7 mouse cellular contexts compared by ENCODE assay signal in genomic region chr15:36938511-36939150, GRCm38 (mm10).
DNase-seq lines count a peak whose midpoint lies in the region; ATAC-seq and TF ChIP-seq lines count a peak whose summit lies in the region.

No protein-coding gene starts in this region.

- 1% methylated on average over 55 of the region's 57 CpGs for WGBS in limb, embryonic 10.5 days
- under 1% methylated on average over 51 of the region's 57 CpGs for WGBS in midbrain, embryonic 13.5 days
- under 1% methylated on average over 57 of the region's 57 CpGs for WGBS in small intestine, adult 2 months

- peak; percentile 54 for TF ChIP-seq POLR2A in small intestine, adult 2 months (IDR thresholded peaks at IDR 0.05; ENCODE audit: low read depth, low read length)

- no peaks in the 10 kb centered on the region for H3K36me3 ChIP-seq in limb, embryonic 10.5 days
- H3K36me3 ChIP-seq in midbrain, embryonic 13.5 days, result no peaks in the 10 kb centered on the region
- H3K36me3 ChIP-seq in small intestine, adult 2 months (ENCODE audit: control insufficient read depth, insufficient read depth, low read length), result no peaks in the 10 kb centered on the region

- H3K4me3 ChIP-seq in limb, embryonic 10.5 days, result peak overlapping the region; percentile 65
- H3K4me3 ChIP-seq in midbrain, embryonic 13.5 days (replicated peaks), result peak overlapping the region; percentile 48
- H3K4me3 ChIP-seq in small intestine, adult 2 months (ENCODE audit: low read depth, low read length), result peak overlapping the region; percentile 73

- H3K27me3 ChIP-seq in limb, embryonic 10.5 days (ENCODE audit: low read depth, poor library complexity, severe bottlenecking), result no peaks in the 10 kb centered on the region
- 0 out of 2 replicates have a peak, but pooled peaks cover 3% of the 10 kb centered on the region for H3K27me3 ChIP-seq in midbrain, embryonic 13.5 days
- H3K27me3 ChIP-seq in small intestine, adult 2 months (ENCODE audit: control insufficient read depth, insufficient read depth, low read length), result no peaks in the 10 kb centered on the region

- ATAC-seq in midbrain, embryonic 13.5 days, result peak; percentile 96

- TF ChIP-seq CTCF in small intestine, adult 2 months (IDR thresholded peaks at IDR 0.05; ENCODE audit: extremely low read depth, insufficient read length, insufficient replicate concordance, low read depth, low read length), result no peak

- peak overlapping the region; percentile 80 for H3K9ac ChIP-seq in midbrain, embryonic 13.5 days (replicated peaks)

- no peaks in the 10 kb centered on the region for H3K9me3 ChIP-seq in limb, embryonic 10.5 days (replicated peaks)
- H3K9me3 ChIP-seq in midbrain, embryonic 13.5 days, result no peaks in the 10 kb centered on the region

- H3K4me1 ChIP-seq in limb, embryonic 10.5 days, result peaks cover 37% of the 10 kb centered on the region
- H3K4me1 ChIP-seq in midbrain, embryonic 13.5 days (replicated peaks), result peaks cover 31% of the 10 kb centered on the region
- peaks cover 16% of the 10 kb centered on the region; the same call in 1 of the 2 replicates for H3K4me1 ChIP-seq in small intestine, adult 2 months (ENCODE audit: control insufficient read depth, insufficient read depth, insufficient read length, low read length)

- DNase-seq in adrenal gland, postnatal 14 days, result peak; percentile 96
- peak; percentile 86 for DNase-seq in embryo, embryonic 9.5 days (ENCODE audit: extremely low spot score)
- peak; percentile 91 to 93 for DNase-seq in heart, adult 18-20 months
- DNase-seq in kidney, adult 18-20 months, result peak; percentile 91
- peak; percentile 89 for DNase-seq in limb, embryonic 10.5 days (ENCODE audit: low spot score)

- peak overlapping the region; percentile 75 for H3K4me2 ChIP-seq in midbrain, embryonic 13.5 days (replicated peaks)

- H3K27ac ChIP-seq in limb, embryonic 10.5 days, result peak overlapping the region; percentile 93
- peak overlapping the region; percentile 97 for H3K27ac ChIP-seq in midbrain, embryonic 13.5 days
- peak overlapping the region; percentile 87 for H3K27ac ChIP-seq in small intestine, adult 2 months (ENCODE audit: insufficient read depth, low read depth, low read length)

Comparison
In these comparisons a context has a peak if more than half of its experiments do, and no peak if none do; other contexts are left out.
1. Peak in every context shown above with its lines: DNase-seq, ATAC-seq, H3K4me3 ChIP-seq and H3K27ac ChIP-seq.